Mouse (Mus musculus) CH12.LX (cell line): ENCODE data around the gene Junb. TPM values are rescaled to one million over a fixed set of nuclear protein-coding genes. Genes with fewer than 3 reads are reported as not detected.

Experiments used
- DNase-seq: peaks from one replicate; pipeline ENCODE4 v3.0.0-alpha.2; 2013; ENCODE audit errors: extremely low read depth
- H3K27ac ChIP-seq: 2 replicates; pipeline ENCODE4 v1.5.1; 2012; ENCODE audit warnings: low read depth, mild to moderate bottlenecking, control low read depth, moderate library complexity; ENCODE audit not compliant: insufficient read depth
- H3K27me3 ChIP-seq: replicated peaks from 2 replicates; pipeline ENCODE3; 2012; ENCODE audit warnings: inconsistent platforms
- H3K36me3 ChIP-seq, 2 experiments: replicated peaks in 1 of 2; 2 replicates each; pipeline versions ENCODE3 to v1.6.1; 2012; ENCODE audit warnings: inconsistent platforms in 1 of 2, low read length in 1 of 2, mild to moderate bottlenecking in 1 of 2, mixed read lengths in 1 of 2, moderate library complexity in 1 of 2; ENCODE audit not compliant: control insufficient read depth in 1 of 2, insufficient read depth in 1 of 2
- H3K4me1 ChIP-seq, 2 experiments: 2 replicates each; pipeline ENCODE4 v1.6.1; 2012; ENCODE audit warnings: inconsistent platforms in 1 of 2, moderate library complexity in 1 of 2; ENCODE audit not compliant: insufficient read depth in 2 of 2, control insufficient read depth in 1 of 2
- H3K4me2 ChIP-seq: 2 replicates; pipeline ENCODE4 v1.6.1; 2012; ENCODE audit warnings: low read depth, mild to moderate bottlenecking, control low read depth; ENCODE audit not compliant: poor library complexity, insufficient read depth, severe bottlenecking
- H3K4me3 ChIP-seq, 3 experiments: fragments of 150-350 bp in 1 of 3; sonication (generic) in 1 of 3; replicated peaks in 1 of 3; 2 replicates each; pipeline versions ENCODE3 to v1.5.1; 2011 to 2012; ENCODE audit warnings: low read depth in 2 of 3, low read length in 2 of 3, mild to moderate bottlenecking in 2 of 3, moderate library complexity in 2 of 3, control low read depth in 1 of 3, improper control_type of control experiment in 1 of 3, inconsistent platforms in 1 of 3, mixed read lengths in 1 of 3; ENCODE audit not compliant: poor library complexity in 1 of 3
- H3K79me2 ChIP-seq: replicated peaks from 2 replicates; pipeline ENCODE4 v1.6.1; 2012; ENCODE audit warnings: mild to moderate bottlenecking, moderate library complexity; ENCODE audit not compliant: control insufficient read depth, poor library complexity, insufficient read depth, severe bottlenecking; ENCODE audit errors: extremely low read depth
- H3K9ac ChIP-seq: 2 replicates; pipeline ENCODE4 v1.6.1; 2012; ENCODE audit warnings: low read depth, mild to moderate bottlenecking, control low read depth, moderate library complexity; ENCODE audit not compliant: insufficient read depth
- H3K9me3 ChIP-seq: replicated peaks from 2 replicates; pipeline ENCODE3; 2012; ENCODE audit warnings: low read length, inconsistent platforms, mixed read lengths
- BHLHE40 ChIP-seq: IDR thresholded peaks from 2 replicates; pipeline ENCODE4 v1.6.1; 2011; ENCODE audit warnings: mild to moderate bottlenecking, low read depth, low read length, improper control_type of control experiment
- CHD1 ChIP-seq: IDR thresholded peaks from 2 replicates; pipeline ENCODE4 v1.6.1; 2012; ENCODE audit warnings: low read depth, low read length, improper control_type of control experiment, inconsistent platforms
- CHD2 ChIP-seq: IDR thresholded peaks from 2 replicates; pipeline ENCODE4 v1.6.1; 2011; ENCODE audit warnings: low read length, improper control_type of control experiment
- CTCF ChIP-seq, 2 experiments: IDR thresholded peaks in 1 of 2; conservative IDR thresholded peaks in 1 of 2; 2 replicates each; pipeline ENCODE4 v1.5.1; 2011 to 2012; ENCODE audit warnings: low read depth in 2 of 2, low read length in 2 of 2, improper control_type of control experiment in 1 of 2, inconsistent platforms in 1 of 2, mild to moderate bottlenecking in 1 of 2, moderate library complexity in 1 of 2
- ELF1 ChIP-seq: IDR thresholded peaks from 2 replicates; pipeline ENCODE4 v1.6.1; 2014; ENCODE audit warnings: low read depth, mild to moderate bottlenecking, inconsistent platforms, low read length, improper control_type of control experiment
- EP300 ChIP-seq: IDR thresholded peaks from 2 replicates; pipeline ENCODE4 v1.6.1; 2011; ENCODE audit warnings: low read length, improper control_type of control experiment
- ETS1 ChIP-seq: conservative IDR thresholded peaks from 2 replicates; pipeline ENCODE4 v1.6.1; 2012; ENCODE audit warnings: low read depth, mild to moderate bottlenecking, inconsistent platforms, low read length, improper control_type of control experiment, moderate library complexity
- HCFC1 ChIP-seq: IDR thresholded peaks from 2 replicates; pipeline ENCODE4 v1.6.1; 2012; ENCODE audit warnings: low read depth, mild to moderate bottlenecking, inconsistent platforms, low read length, improper control_type of control experiment
- IRF4 ChIP-seq: IDR thresholded peaks from 2 replicates; pipeline ENCODE4 v1.6.1; 2014; ENCODE audit warnings: low read depth, mild to moderate bottlenecking, inconsistent platforms, low read length, improper control_type of control experiment
- JUND ChIP-seq: conservative IDR thresholded peaks from 2 replicates; pipeline ENCODE4 v1.6.1; 2011; ENCODE audit warnings: low read depth, low read length, improper control_type of control experiment
- MAFK ChIP-seq: IDR thresholded peaks from 2 replicates; pipeline ENCODE4 v1.6.1; 2011; ENCODE audit warnings: low read length, improper control_type of control experiment; ENCODE audit not compliant: insufficient replicate concordance
- MAZ ChIP-seq: IDR thresholded peaks from 2 replicates; pipeline ENCODE4 v1.6.1; 2012; ENCODE audit warnings: low read depth, mild to moderate bottlenecking, inconsistent platforms, low read length, improper control_type of control experiment, moderate library complexity
- MEF2A ChIP-seq: IDR thresholded peaks from 2 replicates; pipeline ENCODE4 v1.6.1; 2014; ENCODE audit warnings: low read depth, mild to moderate bottlenecking, inconsistent platforms, low read length, improper control_type of control experiment, borderline replicate concordance
- MXI1 ChIP-seq: IDR thresholded peaks from 2 replicates; pipeline ENCODE4 v1.6.1; 2011; ENCODE audit warnings: mild to moderate bottlenecking, low read depth, low read length, improper control_type of control experiment
- MYC ChIP-seq: IDR thresholded peaks from 2 replicates; pipeline ENCODE4 v1.6.1; 2011; ENCODE audit warnings: low read depth, mild to moderate bottlenecking, improper control_type of control experiment, low read length
- NRF1 ChIP-seq: IDR thresholded peaks from 2 replicates; pipeline ENCODE4 v1.6.1; 2014; ENCODE audit warnings: low read depth, mild to moderate bottlenecking, inconsistent platforms, low read length, improper control_type of control experiment, moderate library complexity
- POLR2A ChIP-seq: IDR thresholded peaks from 2 replicates; pipeline ENCODE4 v1.6.1; 2011; ENCODE audit warnings: low read depth, mild to moderate bottlenecking, improper control_type of control experiment, low read length
- POLR2AphosphoS2 ChIP-seq: IDR thresholded peaks from 2 replicates; pipeline ENCODE4 v1.6.1; 2011; ENCODE audit warnings: low read depth, low read length, improper control_type of control experiment
- RAD21 ChIP-seq: IDR thresholded peaks from 2 replicates; pipeline ENCODE4 v1.6.1; 2011; ENCODE audit warnings: low read depth, mild to moderate bottlenecking, low read length, improper control_type of control experiment, moderate library complexity
- RCOR1 ChIP-seq: conservative IDR thresholded peaks from 2 replicates; pipeline ENCODE4 v1.6.1; 2012; ENCODE audit warnings: low read depth, mild to moderate bottlenecking, inconsistent platforms, low read length, improper control_type of control experiment
- SIN3A ChIP-seq: IDR thresholded peaks from 2 replicates; pipeline ENCODE4 v1.6.1; 2012; ENCODE audit warnings: low read length, improper control_type of control experiment, inconsistent platforms
- TCF12 ChIP-seq: IDR thresholded peaks from 2 replicates; pipeline ENCODE4 v1.6.1; 2014; ENCODE audit warnings: low read depth, mild to moderate bottlenecking, inconsistent platforms, low read length, improper control_type of control experiment
- UBTF ChIP-seq: IDR thresholded peaks from 2 replicates; pipeline ENCODE4 v1.6.1; 2012; ENCODE audit warnings: low read depth, mild to moderate bottlenecking, inconsistent platforms, low read length, improper control_type of control experiment, moderate library complexity
- USF1 ChIP-seq: IDR thresholded peaks from 2 replicates; pipeline ENCODE4 v1.6.1; 2014; ENCODE audit warnings: low read depth, mild to moderate bottlenecking, inconsistent platforms, low read length, improper control_type of control experiment
- USF2 ChIP-seq: conservative IDR thresholded peaks from 2 replicates; pipeline ENCODE4 v1.6.1; 2011; ENCODE audit warnings: low read depth, low read length, improper control_type of control experiment
- ZC3H11A ChIP-seq: IDR thresholded peaks from 2 replicates; pipeline ENCODE4 v1.6.1; 2012; ENCODE audit warnings: low read depth, mild to moderate bottlenecking, inconsistent platforms, low read length, improper control_type of control experiment
- ZKSCAN1 ChIP-seq: IDR thresholded peaks from 2 replicates; pipeline ENCODE4 v1.6.1; 2012; ENCODE audit warnings: low read depth, inconsistent platforms, low read length, improper control_type of control experiment, borderline replicate concordance
- dilution Hi-C: fragments of 300-500 bp; cut with MboI; formaldehyde crosslinking; loops from 2 replicates; pipeline ENCODE4 v1.14.3; 2020; ENCODE audit warnings: low sequenced_read_pairs; ENCODE audit not compliant: extremely low pct_unique_long_range_greater_than_20kb, extremely low pct_ligation_motif_present
- in situ Hi-C: fragments of 300-500 bp; cut with MboI; formaldehyde crosslinking; loops from 3 replicates; pipeline ENCODE4 v1.14.3; 2019; ENCODE audit warnings: low sequenced_read_pairs, low pct_ligation_motif_present, low pct_unique_long_range_greater_than_20kb, mixed read lengths
- polyA plus RNA-seq: library from polyadenylated mRNA; unstranded; fragments of >175 nt; gene quantifications from 2 replicates; pipeline ENCODE4 v1.2.1, GENCODE M21; 2012; ENCODE audit warnings: low read depth; ENCODE audit not compliant: insufficient read length
- total RNA-seq, 2 experiments: library from RNA; depleted of rRNA; stranded (reverse); fragments of 300-350 nt in 1 of 2; fragments of >200 nt in 1 of 2; gene quantifications; 2 replicates each; pipeline ENCODE4 v1.2.3; 2012 to 2014

Junb gene
- total and polyA plus RNA-seq, 3 experiments = 63.4 to 342 (median 217) TPM

DNA sequence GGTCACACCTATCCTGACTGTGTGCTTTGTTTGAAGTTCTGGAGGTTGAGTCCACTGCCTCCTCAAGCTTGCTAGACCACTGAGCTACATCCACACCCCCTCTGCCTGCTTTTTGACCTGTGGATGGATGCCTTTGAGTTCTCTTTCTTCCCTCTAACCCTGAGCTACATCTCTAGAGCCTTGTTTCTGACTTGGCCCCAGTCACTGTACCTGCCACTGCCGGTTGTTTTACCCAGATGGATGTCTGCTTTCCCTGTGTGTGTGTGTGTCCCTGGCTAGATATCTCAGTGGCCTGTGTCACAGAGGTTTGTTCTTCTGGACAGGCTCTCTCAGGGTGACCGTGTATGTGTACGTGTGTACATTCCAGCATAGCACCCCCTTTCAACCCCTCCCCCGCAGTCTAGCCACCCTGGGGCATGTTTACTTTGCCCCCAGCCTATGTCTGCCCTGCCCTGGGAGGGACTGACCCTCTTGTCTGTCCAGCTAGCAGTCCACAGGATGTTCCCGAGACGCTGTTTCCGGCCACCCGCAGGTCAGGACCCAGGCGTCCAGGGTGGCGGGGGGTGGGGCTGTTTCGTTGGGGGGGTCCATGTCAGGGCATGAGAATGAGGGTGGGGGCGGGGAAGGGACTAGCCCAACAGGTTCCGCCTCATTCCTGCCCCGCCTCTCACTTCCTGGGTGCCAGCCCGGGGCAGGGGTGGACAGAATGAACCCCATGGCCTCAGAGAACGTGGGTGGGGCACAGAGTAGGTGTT lies 6.0 kb upstream of the Junb start:
- Histone ChIP-seq H3K36me3 (no peaks in the 10 kb centered on the region), H3K79me2 (no peaks in the 10 kb centered on the region), H3K4me3 (peak overlapping the region; percentile 44 to 64 (median 56)), H3K9me3 (no peaks in the 10 kb centered on the region), H3K4me1 (peaks cover 45 to 69% of the 10 kb centered on the region in 2 experiments), H3K27ac (peak overlapping the region; percentile 94), H3K4me2 (peak overlapping the region; percentile 90), H3K27me3 (no peaks in the 10 kb centered on the region), H3K9ac (peak overlapping the region; percentile 89)
- DNase-seq = peak; percentile 62
- TF ChIP-seq MYC = no peak; the same call in 1 of the 2 replicates
- no peak for TF ChIP-seq JUND
- TF ChIP-seq BHLHE40 = peak; percentile 25; the same call in 1 of the 2 replicates
- TF ChIP-seq NRF1 = no peak
- no peak for TF ChIP-seq RAD21
- TF ChIP-seq UBTF = no peak
- TF ChIP-seq SIN3A = no peak
- no peak for TF ChIP-seq MAFK
- no peak for TF ChIP-seq EP300
- peak; percentile 41; the same call in 1 of the 2 replicates for TF ChIP-seq TCF12
- peak; percentile 65 for TF ChIP-seq CHD2
- TF ChIP-seq RCOR1 = no peak
- TF ChIP-seq CHD1 = peak; percentile 8; the same call in 1 of the 2 replicates
- peak; percentile 46; the same call in 1 of the 2 replicates for TF ChIP-seq ETS1
- TF ChIP-seq HCFC1 = no peak
- TF ChIP-seq USF2 = no peak
- TF ChIP-seq ZKSCAN1 = no peak
- no peak for TF ChIP-seq USF1
- TF ChIP-seq IRF4 = no peak; the same call in 1 of the 2 replicates
- TF ChIP-seq MEF2A = peak; percentile 27; the same call in 1 of the 2 replicates
- TF ChIP-seq MAZ = peak; percentile 88
- TF ChIP-seq POLR2AphosphoS2 = no peak
- peak; percentile 85 for TF ChIP-seq ELF1
- TF ChIP-seq POLR2A = 0 out of 2 replicates have a peak, but pooled peaks have one; percentile 59
- TF ChIP-seq ZC3H11A = no peak
- TF ChIP-seq CTCF (conservative IDR thresholded peaks at IDR 0.05 in 1 of 2, IDR thresholded peaks at IDR 0.05 in 1 of 2; ENCODE audit: low read depth in 2 of 2, low read length in 2 of 2) = no peak
- TF ChIP-seq MXI1 = peak; percentile 35; the same call in 1 of the 2 replicates
- in situ Hi-C loops (no loop called here), dilution Hi-C loops (no loop called here)
